Mouse (Mus musculus): Measurements from ENCODE around the gene Trim75. TPM values are rescaled to one million over a fixed set of nuclear protein-coding genes. Genes with fewer than 3 reads are reported as not detected.

Gene Trim75
- polyA plus RNA-seq, 1 experiment: not detected

DNA sequence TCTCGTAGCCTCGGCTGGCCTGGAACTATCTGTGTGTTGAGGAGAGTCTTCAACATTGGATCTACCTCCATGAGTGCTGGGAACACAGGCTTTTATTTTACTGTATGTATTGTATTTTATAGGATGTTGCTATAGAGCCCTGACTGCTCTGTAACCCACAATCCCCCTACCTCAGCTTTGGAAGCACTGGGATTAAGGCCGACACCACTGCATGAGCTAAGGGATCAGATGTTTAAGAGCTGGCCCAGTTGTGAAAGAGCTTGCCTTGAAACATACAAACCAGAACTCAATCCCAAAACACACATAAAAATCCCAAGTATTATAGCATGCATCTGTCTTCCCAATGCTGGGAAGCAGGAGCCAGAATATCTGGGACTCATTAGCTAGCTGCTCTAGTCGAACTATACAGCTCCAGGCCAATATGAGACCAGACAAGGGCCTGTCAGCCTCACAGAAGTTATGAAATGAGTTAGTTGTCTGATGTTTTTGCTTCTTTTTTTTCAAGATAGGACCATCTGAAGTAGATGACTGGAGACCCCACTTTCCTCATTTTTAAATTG lies 11.3 kb upstream of the Trim75 start:
- no peak for TF ChIP-seq GATA1 (IDR thresholded peaks at IDR 0.05; ENCODE audit: borderline replicate concordance, low read length)
- no peak for TF ChIP-seq FLI1 (IDR thresholded peaks at IDR 0.05; ENCODE audit: low read length)
- no peaks in the 10 kb centered on the region for H3K27me3 ChIP-seq (replicated peaks)
- H3K4me3 ChIP-seq (replicated peaks): no peak overlapping the region
- H3K36me3 ChIP-seq (replicated peaks; ENCODE audit: low read length): no peaks in the 10 kb centered on the region
- H3K9me3 ChIP-seq: peaks cover 16% of the 10 kb centered on the region
- H3K4me1 ChIP-seq: no peaks in the 10 kb centered on the region

GRCm38 (mm10) chr8:64983150-64983897 lies 4.3 kb downstream of the Trim75 start:
- no peaks in the 10 kb centered on the region for H3K27me3 ChIP-seq (replicated peaks)
- peaks cover 7% of the 10 kb centered on the region for H3K9me3 ChIP-seq
- H3K4me1 ChIP-seq: no peaks in the 10 kb centered on the region
- H3K4me3 ChIP-seq (replicated peaks): no peak overlapping the region
- no peaks in the 10 kb centered on the region for H3K36me3 ChIP-seq (replicated peaks; ENCODE audit: low read length)
- TF ChIP-seq GATA1 (IDR thresholded peaks at IDR 0.05; ENCODE audit: borderline replicate concordance, low read length) (no peak), FLI1 (IDR thresholded peaks at IDR 0.05; ENCODE audit: low read length) (no peak)

GRCm38 (mm10) chr8:64962836-64963235 lies 24.8 kb downstream of the Trim75 start:
- Histone ChIP-seq H3K4me3 (replicated peaks) (no peak overlapping the region), H3K9me3 (peaks cover 4% of the 10 kb centered on the region; the same call in 1 of the 2 replicates), H3K36me3 (replicated peaks; ENCODE audit: low read length) (peaks cover 67% of the 10 kb centered on the region), H3K4me1 (no peaks in the 10 kb centered on the region), H3K27me3 (replicated peaks) (no peaks in the 10 kb centered on the region)
- TF ChIP-seq GATA1 (IDR thresholded peaks at IDR 0.05; ENCODE audit: borderline replicate concordance, low read length) (no peak), FLI1 (IDR thresholded peaks at IDR 0.05; ENCODE audit: low read length) (no peak)

- Histone ChIP-seq H3K36me3 (replicated peaks; ENCODE audit: low read length) (peaks cover 59% of the 10 kb centered on the region), H3K9me3 (peaks cover 4% of the 10 kb centered on the region; the same call in 1 of the 2 replicates), H3K4me1 (no peaks in the 10 kb centered on the region), H3K4me3 (replicated peaks) (no peak overlapping the region), H3K27me3 (replicated peaks) (no peaks in the 10 kb centered on the region)
- TF ChIP-seq FLI1 (IDR thresholded peaks at IDR 0.05; ENCODE audit: low read length): no peak
- TF ChIP-seq GATA1 (IDR thresholded peaks at IDR 0.05; ENCODE audit: borderline replicate concordance, low read length): no peak
Observed at GRCm38 (mm10) chr8:64959025-64959424, 28.6 kb downstream of the Trim75 start.

GRCm38 (mm10) chr8:64952101-64952500 lies 35.5 kb downstream of the Trim75 start:
- H3K36me3 ChIP-seq (replicated peaks; ENCODE audit: low read length): peaks cover 15% of the 10 kb centered on the region
- H3K4me3 ChIP-seq (replicated peaks): no peak overlapping the region
- TF ChIP-seq GATA1 (IDR thresholded peaks at IDR 0.05; ENCODE audit: borderline replicate concordance, low read length): no peak
- no peak for TF ChIP-seq FLI1 (IDR thresholded peaks at IDR 0.05; ENCODE audit: low read length)
- no peaks in the 10 kb centered on the region for H3K27me3 ChIP-seq (replicated peaks)
- peaks cover 4% of the 10 kb centered on the region; the same call in 1 of the 2 replicates for H3K9me3 ChIP-seq
- peaks cover 9% of the 10 kb centered on the region; the same call in 1 of the 2 replicates for H3K4me1 ChIP-seq

DNA sequence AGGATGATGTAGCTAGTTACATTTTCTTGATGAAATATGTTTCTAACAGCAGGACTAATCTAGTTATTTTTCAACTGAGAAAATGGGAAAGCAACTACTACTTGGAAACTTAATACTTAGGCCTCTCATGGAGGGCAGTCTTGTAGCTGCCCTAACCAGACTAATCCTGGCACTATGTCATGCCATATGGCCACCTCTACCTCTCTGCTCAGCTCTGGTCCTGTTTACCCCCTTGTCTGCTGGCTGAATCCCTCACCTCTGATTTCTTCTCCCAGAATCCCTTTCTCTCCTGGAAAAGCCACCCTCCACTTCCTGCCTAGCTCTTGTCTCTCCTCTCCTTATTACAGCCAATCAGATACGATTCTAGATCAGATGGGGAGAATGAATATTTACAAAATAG lies 39.3 kb downstream of the Trim75 start:
- Histone ChIP-seq H3K4me1 (peaks cover 38% of the 10 kb centered on the region), H3K9me3 (peaks cover 4% of the 10 kb centered on the region; the same call in 1 of the 2 replicates), H3K36me3 (replicated peaks; ENCODE audit: low read length) (peaks cover 2% of the 10 kb centered on the region), H3K27me3 (replicated peaks) (peaks cover 2% of the 10 kb centered on the region), H3K4me3 (replicated peaks) (peak overlapping the region; percentile 4)
- TF ChIP-seq GATA1 (IDR thresholded peaks at IDR 0.05; ENCODE audit: borderline replicate concordance, low read length) (no peak), FLI1 (IDR thresholded peaks at IDR 0.05; ENCODE audit: low read length) (no peak)

DNA sequence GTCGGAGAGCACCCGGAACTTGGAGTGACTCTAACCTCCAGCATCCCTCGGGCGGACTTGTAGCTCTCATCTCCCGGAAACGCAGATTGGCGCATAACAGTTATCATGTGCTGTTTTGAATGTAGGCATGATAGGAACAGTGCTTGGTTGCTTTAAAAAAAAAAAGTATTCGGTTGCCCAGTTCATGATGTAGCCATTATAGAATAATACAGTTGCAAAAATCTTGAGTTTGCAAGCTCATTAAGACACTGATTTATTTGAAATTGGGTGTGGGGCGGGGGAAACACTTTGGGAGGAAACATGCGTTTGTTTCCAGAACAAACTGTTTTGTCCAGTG lies 40.0 kb downstream of the Trim75 start:
- Histone ChIP-seq H3K4me3 (replicated peaks) (peak overlapping the region; percentile 98), H3K4me1 (peaks cover 44% of the 10 kb centered on the region), H3K27me3 (replicated peaks) (peaks cover 6% of the 10 kb centered on the region), H3K9me3 (peaks cover 4% of the 10 kb centered on the region; the same call in 1 of the 2 replicates), H3K36me3 (replicated peaks; ENCODE audit: low read length) (peaks cover 2% of the 10 kb centered on the region)
- TF ChIP-seq FLI1 (IDR thresholded peaks at IDR 0.05; ENCODE audit: low read length) (no peak), GATA1 (IDR thresholded peaks at IDR 0.05; ENCODE audit: borderline replicate concordance, low read length) (no peak)

- Histone ChIP-seq H3K36me3 (replicated peaks; ENCODE audit: low read length) (peaks cover 2% of the 10 kb centered on the region), H3K4me1 (peaks cover 50% of the 10 kb centered on the region), H3K4me3 (replicated peaks) (peak within 1 kb of the TSS; percentile 98), H3K27me3 (replicated peaks) (peaks cover 8% of the 10 kb centered on the region), H3K9me3 (peaks cover 4% of the 10 kb centered on the region; the same call in 1 of the 2 replicates)
- no peak for TF ChIP-seq GATA1 (IDR thresholded peaks at IDR 0.05; ENCODE audit: borderline replicate concordance, low read length)
- TF ChIP-seq FLI1 (IDR thresholded peaks at IDR 0.05; ENCODE audit: low read length): 0 out of 2 replicates have a peak, but pooled peaks have one; percentile 31
Observed at GRCm38 (mm10) chr8:64946820-64947697, 40.6 kb downstream of the Trim75 start, which contains the start of gene Tmem192. Tmem192 (plus strand) TSS chr8:64947185.

GRCm38 (mm10) chr8:64946441-64946819 lies 41.2 kb downstream of the Trim75 start:
- peak overlapping the region; percentile 98 for H3K4me3 ChIP-seq (replicated peaks)
- peaks cover 8% of the 10 kb centered on the region for H3K27me3 ChIP-seq (replicated peaks)
- peaks cover 53% of the 10 kb centered on the region for H3K4me1 ChIP-seq
- no peaks in the 10 kb centered on the region for H3K9me3 ChIP-seq
- TF ChIP-seq FLI1 (IDR thresholded peaks at IDR 0.05; ENCODE audit: low read length) (no peak), GATA1 (IDR thresholded peaks at IDR 0.05; ENCODE audit: borderline replicate concordance, low read length) (no peak)
- H3K36me3 ChIP-seq (replicated peaks; ENCODE audit: low read length): peaks cover 2% of the 10 kb centered on the region

Measured in megakaryocyte, embryonic 14.5 days (primary cell).